Mouse (Mus musculus) hindbrain, embryonic 15.5 days (tissue): ENCODE data around the gene Garnl3. TPM values are rescaled to one million over a fixed set of nuclear protein-coding genes. Genes with fewer than 3 reads are reported as not detected.
"Not testable (repeated sequence)": the region's sequence is repeated elsewhere in the genome, so short reads cannot be mapped to it uniquely, and the experiment has no call there.

Source experiments
- ATAC-seq: fragments of 200-750 bp; cut with Nextera tagmentation; 2 replicates; pipeline ENCODE4 v1.8.0; 2017; ENCODE audit warnings: low read depth, moderate number of reproducible peaks, moderate TSS enrichment; ENCODE audit not compliant: low FRiP score
- H3K27ac ChIP-seq: fragments of 300-500 bp; sonication (generic); replicated peaks from 2 replicates; pipeline ENCODE4 v1.5.1; 2015; ENCODE audit warnings: mild to moderate bottlenecking, inconsistent platforms
- H3K27me3 ChIP-seq: fragments of 300-500 bp; sonication (generic); 2 replicates; pipeline ENCODE4 v1.6.1; 2015; ENCODE audit warnings: control low read depth, inconsistent platforms
- H3K36me3 ChIP-seq: fragments of 300-500 bp; sonication (generic); 2 replicates; pipeline ENCODE4 v1.6.1; 2015; ENCODE audit warnings: control low read depth, inconsistent platforms
- H3K4me1 ChIP-seq: fragments of 300-500 bp; sonication (generic); replicated peaks from 2 replicates; pipeline ENCODE4 v1.6.1; 2015; ENCODE audit warnings: control low read depth, inconsistent platforms
- H3K4me2 ChIP-seq: fragments of 300-500 bp; sonication (generic); 2 replicates; pipeline ENCODE4 v1.6.1; 2015; ENCODE audit warnings: moderate library complexity, mild to moderate bottlenecking, inconsistent platforms
- H3K4me3 ChIP-seq: fragments of 300-500 bp; sonication (generic); 2 replicates; pipeline ENCODE4 v1.5.1; 2015; ENCODE audit warnings: mild to moderate bottlenecking, inconsistent platforms
- H3K9ac ChIP-seq: fragments of 300-500 bp; sonication (generic); 2 replicates; pipeline ENCODE4 v1.6.1; 2015; ENCODE audit warnings: inconsistent platforms
- H3K9me3 ChIP-seq: fragments of 300-500 bp; sonication (generic); 2 replicates; pipeline ENCODE4 v1.6.1; 2016; ENCODE audit warnings: control low read depth, inconsistent platforms
- WGBS: fragments of 180-500 bp; shearing (Covaris S2); methylation state at CpG from one replicate; pipeline ENCODE4 v1.1.7; 2015; 5-methylcytosine and 5-hydroxymethylcytosine counted together
- polyA plus RNA-seq: library from polyadenylated mRNA; unstranded; fragments of >200 nt; fragmentation: Nextera tagmentation; extraction: Ambion mirVana; gene quantifications from 2 replicates; pipeline ENCODE4 v1.2.1, GENCODE M21; 2015

Garnl3 gene
- polyA plus RNA-seq, 1 experiment from 2014 or later = 56.7 TPM

DNA sequence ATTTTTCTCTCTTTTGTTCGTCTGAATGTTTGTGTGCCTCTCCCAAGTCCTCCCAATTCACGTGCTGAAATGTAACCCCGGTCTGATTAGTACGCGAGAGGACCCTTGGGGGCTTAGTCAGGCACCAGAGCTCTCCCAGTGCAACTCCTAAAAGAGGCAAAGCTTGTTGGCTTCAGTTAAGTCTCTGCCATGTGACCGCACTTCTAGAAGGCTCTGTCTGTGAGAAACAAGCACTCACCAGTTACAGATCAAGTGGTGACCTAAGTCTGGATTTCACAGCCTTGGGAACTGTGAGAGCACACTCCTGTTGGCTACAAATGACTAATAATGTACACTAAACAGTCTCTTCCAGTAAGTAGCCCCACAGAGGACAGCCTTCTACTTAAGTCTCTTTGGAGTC, 8.6 kb downstream of the Garnl3 start:
- H3K36me3 ChIP-seq = no peaks in the 10 kb centered on the region
- no peaks in the 10 kb centered on the region for H3K27me3 ChIP-seq
- H3K9ac ChIP-seq = no peak overlapping the region
- WGBS = 76% methylated on average over 6 of the region's 6 CpGs
- no peaks in the 10 kb centered on the region for H3K9me3 ChIP-seq
- H3K4me3 ChIP-seq = no peak overlapping the region
- H3K4me2 ChIP-seq = no peak overlapping the region
- H3K27ac ChIP-seq = no peak overlapping the region
- no peak for ATAC-seq
- no peaks in the 10 kb centered on the region for H3K4me1 ChIP-seq

DNA sequence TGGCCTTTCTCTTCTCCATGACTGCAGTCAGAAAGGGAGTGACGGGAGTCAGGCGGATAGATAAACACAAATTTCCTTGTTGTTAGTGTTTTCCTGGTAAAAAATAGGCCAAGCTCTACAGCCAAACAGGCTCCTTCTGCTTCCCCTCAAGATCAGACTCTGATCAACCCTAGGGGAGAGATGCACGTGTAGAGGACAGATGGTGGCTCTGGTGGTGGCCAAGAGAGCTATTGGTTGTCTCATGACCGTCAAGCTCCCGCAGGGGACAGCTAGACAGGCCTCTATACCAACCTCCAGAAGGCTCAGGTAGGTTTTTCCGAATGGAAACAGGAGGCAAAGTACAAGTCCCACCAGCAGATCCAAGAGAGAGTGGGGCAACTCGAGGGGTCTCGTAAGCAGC, 30.9 kb downstream of the Garnl3 start:
- ATAC-seq = no peak
- WGBS = 87% methylated on average over 8 of the region's 8 CpGs

DNA sequence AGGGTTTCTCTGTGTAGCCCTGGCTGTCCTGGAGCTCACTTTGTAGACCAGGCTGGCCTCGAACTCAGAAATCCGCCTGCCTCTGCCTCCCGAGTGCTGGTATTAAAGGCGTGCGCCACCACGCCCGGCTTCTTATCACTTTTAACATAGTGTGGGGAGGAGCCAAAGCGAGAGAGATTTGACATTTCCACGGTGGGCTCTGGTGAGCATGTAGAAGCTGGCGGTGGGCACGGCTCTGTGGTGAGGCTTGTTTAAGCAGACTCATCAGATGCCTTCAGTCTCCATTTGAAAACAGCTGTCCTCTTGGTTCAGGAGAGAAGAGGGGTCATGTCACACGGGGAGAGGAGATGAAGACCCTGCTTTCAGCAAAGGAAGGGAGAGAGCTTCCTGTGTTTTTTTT, 34.1 kb downstream of the Garnl3 start:
- H3K27me3 ChIP-seq, H3K4me1 ChIP-seq, H3K27ac ChIP-seq, H3K9me3 ChIP-seq, H3K9ac ChIP-seq, ATAC-seq, H3K36me3 ChIP-seq, H3K4me3 ChIP-seq, H3K4me2 ChIP-seq: not testable (repeated sequence)
- 93% methylated on average over 12 of the region's 12 CpGs for WGBS

More for the DNA sequence above, 30.9 kb downstream of the Garnl3 start:
- Histone ChIP-seq H3K9ac (no peak overlapping the region), H3K36me3 (peaks cover 8% of the 10 kb centered on the region), H3K27ac (no peak overlapping the region), H3K9me3 (no peaks in the 10 kb centered on the region), H3K27me3 (no peaks in the 10 kb centered on the region), H3K4me1 (no peaks in the 10 kb centered on the region), H3K4me2 (no peak overlapping the region), H3K4me3 (no peak overlapping the region)

DNA sequence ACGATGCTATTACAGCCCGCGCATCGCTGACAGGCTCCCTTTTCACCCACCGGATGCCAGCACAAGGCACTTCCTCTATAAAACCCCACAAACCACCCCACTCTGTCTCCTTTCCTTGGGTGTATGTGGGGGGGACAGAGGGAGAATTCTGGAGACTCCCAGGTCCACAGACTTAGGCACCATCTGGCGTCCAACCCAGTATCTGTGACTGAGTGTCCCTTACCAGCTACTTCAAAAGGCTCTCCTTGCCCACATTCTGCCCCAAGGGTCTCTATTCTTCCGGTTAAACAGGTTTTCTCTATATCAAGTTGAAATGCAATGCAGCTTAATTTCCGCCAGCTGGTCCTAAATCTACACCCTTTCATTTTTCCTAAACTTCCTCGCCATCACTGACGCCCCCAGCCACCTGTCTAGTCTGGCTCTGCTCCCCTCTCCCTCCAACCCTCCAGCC, 36.2 kb downstream of the Garnl3 start:
- Histone ChIP-seq H3K27ac (no peak overlapping the region), H3K4me2 (no peak overlapping the region), H3K27me3 (no peaks in the 10 kb centered on the region), H3K4me1 (no peaks in the 10 kb centered on the region), H3K9me3 (no peaks in the 10 kb centered on the region), H3K36me3 (no peaks in the 10 kb centered on the region), H3K9ac (no peak overlapping the region), H3K4me3 (no peak overlapping the region)
- no peak for ATAC-seq
- WGBS = 73% methylated on average over 10 of the region's 10 CpGs

DNA sequence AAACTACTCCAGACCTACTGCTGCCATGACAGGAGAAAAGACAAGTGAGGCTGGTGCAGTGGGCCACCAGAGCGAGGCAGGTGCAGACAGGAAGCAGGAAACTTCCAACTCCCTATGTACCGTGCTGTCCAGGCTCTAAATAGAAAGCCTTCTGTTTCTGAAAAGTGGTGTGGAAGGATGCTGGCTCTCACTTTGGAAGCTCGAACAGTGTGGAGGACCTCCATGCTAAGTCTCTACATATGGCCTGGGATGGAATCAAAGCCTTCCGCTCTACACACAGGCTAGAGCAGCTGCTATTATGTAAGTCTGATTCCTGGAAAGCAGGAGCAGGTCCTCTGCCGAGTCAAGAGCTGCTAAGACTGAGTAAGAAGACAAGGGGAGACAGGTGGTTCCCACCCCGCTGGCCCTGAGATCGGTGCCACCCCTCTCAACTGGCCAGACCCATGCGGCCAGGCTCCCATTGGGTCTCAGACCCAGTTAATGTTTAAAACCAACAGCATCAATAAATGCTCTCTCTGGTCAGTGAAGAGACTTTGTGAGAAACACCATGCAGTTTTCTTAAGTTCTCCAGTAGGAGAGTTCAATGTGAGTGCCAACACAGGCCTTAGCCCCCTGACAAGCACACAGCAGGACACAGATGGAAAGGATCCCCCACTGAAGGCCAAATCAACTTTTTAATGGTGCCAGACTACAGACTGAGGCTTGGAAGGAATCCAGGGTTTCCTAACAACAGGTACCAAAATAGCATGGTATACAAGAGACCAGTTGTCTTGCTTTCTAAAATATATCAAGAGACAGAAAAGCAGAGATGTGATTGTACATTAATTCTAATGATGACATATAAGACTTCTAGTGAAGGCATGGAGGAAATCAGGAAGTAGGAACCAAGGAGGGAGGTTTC, 40.6 kb downstream of the Garnl3 start:
- Histone ChIP-seq H3K4me1 (peaks cover 8% of the 10 kb centered on the region), H3K27me3 (no peaks in the 10 kb centered on the region), H3K9ac (no peak overlapping the region), H3K9me3 (no peaks in the 10 kb centered on the region), H3K36me3 (no peaks in the 10 kb centered on the region), H3K27ac (no peak overlapping the region), H3K4me3 (no peak overlapping the region), H3K4me2 (no peak overlapping the region)
- 86% methylated on average over 8 of the region's 8 CpGs for WGBS
- no peak for ATAC-seq

DNA sequence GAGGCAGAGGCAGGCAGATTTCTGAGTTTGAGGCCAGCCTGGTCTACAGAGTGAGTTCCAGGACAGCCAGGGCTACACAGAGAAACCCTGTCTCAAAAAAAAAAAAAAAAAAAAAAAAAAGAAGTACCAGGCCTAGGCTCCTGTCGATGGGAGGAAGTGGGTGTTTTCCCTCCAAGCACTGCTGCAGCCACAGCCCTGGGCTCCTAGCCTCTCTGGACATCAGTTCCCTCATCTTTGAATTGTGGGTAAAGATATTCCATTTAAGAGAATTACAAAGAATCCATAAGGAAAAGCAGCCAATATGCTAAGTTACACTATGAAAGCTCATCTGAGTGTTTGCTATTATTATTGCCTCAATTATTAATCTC, 41.4 kb downstream of the Garnl3 start:
- WGBS = 92% methylated on average over 1 of the region's 1 CpGs
- H3K4me3 ChIP-seq, H3K27ac ChIP-seq, H3K36me3 ChIP-seq, H3K27me3 ChIP-seq, H3K9me3 ChIP-seq, H3K9ac ChIP-seq, ATAC-seq, H3K4me2 ChIP-seq, H3K4me1 ChIP-seq: not testable (repeated sequence)

DNA sequence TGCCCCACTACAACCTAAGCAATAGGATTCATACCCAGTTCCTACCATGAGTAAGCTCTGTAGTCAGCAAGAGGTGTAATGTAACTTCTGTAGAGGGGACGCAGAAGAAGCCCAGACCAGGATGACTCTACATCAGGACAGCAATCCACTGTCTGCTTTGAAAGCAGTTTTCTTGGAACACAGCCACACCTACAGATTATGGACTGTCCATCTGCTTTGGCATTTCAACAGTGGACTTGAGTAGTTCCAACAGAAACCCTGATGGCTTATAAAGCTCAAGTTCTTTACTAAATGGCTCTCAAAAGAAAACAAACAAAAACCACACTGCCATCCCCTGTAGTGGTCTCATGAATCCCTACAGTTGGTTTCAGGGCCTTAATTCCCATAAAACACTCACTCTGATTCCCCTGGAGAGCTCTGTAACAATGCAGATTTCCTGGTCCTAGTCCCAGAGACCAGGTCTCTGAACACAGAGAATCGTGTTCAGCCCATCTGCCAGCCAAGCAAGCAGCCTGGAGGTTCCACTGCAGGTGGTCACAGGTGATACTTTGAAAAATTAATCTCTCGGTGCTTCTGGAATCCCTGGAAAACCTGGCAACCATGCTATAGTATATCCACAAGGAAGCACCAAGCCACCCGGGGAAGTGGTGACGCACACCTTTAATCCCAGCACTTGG, 42.0 kb downstream of the Garnl3 start:
- ATAC-seq = no peak
- Histone ChIP-seq H3K4me1 (peaks cover 8% of the 10 kb centered on the region), H3K27ac (no peak overlapping the region), H3K4me3 (no peak overlapping the region), H3K4me2 (no peak overlapping the region), H3K27me3 (no peaks in the 10 kb centered on the region), H3K36me3 (no peaks in the 10 kb centered on the region), H3K9ac (no peak overlapping the region), H3K9me3 (no peaks in the 10 kb centered on the region)
- WGBS = 76% methylated on average over 5 of the region's 5 CpGs

- H3K27me3 ChIP-seq = no peaks in the 10 kb centered on the region
- H3K4me1 ChIP-seq = peaks cover 8% of the 10 kb centered on the region
- peak overlapping the region; percentile 39 for H3K4me2 ChIP-seq
- H3K9me3 ChIP-seq = no peaks in the 10 kb centered on the region
- peak overlapping the region; percentile 1; the same call in 1 of the 2 replicates for H3K4me3 ChIP-seq
- peak overlapping the region; percentile 63 for H3K27ac ChIP-seq
- whole genome bisulfite sequencing = 68% methylated on average over 7 of the region's 7 CpGs
- no peaks in the 10 kb centered on the region for H3K36me3 ChIP-seq
- 0 out of 2 replicates have a peak, but pooled peaks have one; percentile 36 for ATAC-seq
- no peak overlapping the region for H3K9ac ChIP-seq
These were observed 44.6 kb downstream of the Garnl3 start for GRCm38 (mm10) chr2:33086671-33087363.

GRCm38 (mm10) chr2:33086016-33086596, 45.3 kb downstream of the Garnl3 start:
- Histone ChIP-seq H3K4me3 (peak overlapping the region; percentile 16), H3K9me3 (no peaks in the 10 kb centered on the region), H3K4me1 (peaks cover 8% of the 10 kb centered on the region), H3K9ac (peak overlapping the region; percentile 14; the same call in 1 of the 2 replicates), H3K36me3 (no peaks in the 10 kb centered on the region), H3K27ac (peak overlapping the region; percentile 66), H3K4me2 (peak overlapping the region; percentile 39), H3K27me3 (no peaks in the 10 kb centered on the region)
- no peak for ATAC-seq
- WGBS = 40% methylated on average over 7 of the region's 7 CpGs

GRCm38 (mm10) chr2:33084221-33084620, 47.2 kb downstream of the Garnl3 start:
- peaks cover 16% of the 10 kb centered on the region for H3K4me1 ChIP-seq
- H3K27ac ChIP-seq = no peak overlapping the region
- WGBS = 97% methylated on average over 3 of the region's 3 CpGs
- H3K9me3 ChIP-seq = no peaks in the 10 kb centered on the region
- H3K4me2 ChIP-seq = no peak overlapping the region
- no peak for ATAC-seq
- no peak overlapping the region for H3K4me3 ChIP-seq
- no peaks in the 10 kb centered on the region for H3K27me3 ChIP-seq
- H3K9ac ChIP-seq = no peak overlapping the region
- H3K36me3 ChIP-seq = no peaks in the 10 kb centered on the region

DNA sequence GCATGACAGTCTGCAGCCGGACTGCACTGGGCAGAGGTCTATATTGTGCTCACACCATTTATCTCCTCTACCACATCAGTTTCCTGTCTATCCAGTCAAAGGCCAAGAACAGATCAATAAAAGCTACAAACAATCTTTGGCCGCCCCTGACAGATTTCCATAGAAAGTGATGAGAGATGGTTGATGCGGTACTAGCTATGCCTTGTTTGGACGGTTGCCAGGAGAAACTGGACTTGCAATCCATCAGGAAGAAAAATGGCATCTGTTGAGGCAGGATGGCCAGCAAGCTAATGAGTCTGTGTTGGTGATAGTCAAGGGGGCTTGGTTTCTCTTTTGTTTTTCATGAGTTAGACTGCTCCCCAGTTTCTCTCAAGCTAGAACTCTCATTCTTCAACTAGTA, 51.3 kb downstream of the Garnl3 start:
- no peak for ATAC-seq
- Histone ChIP-seq H3K9me3 (no peaks in the 10 kb centered on the region), H3K27me3 (no peaks in the 10 kb centered on the region), H3K36me3 (no peaks in the 10 kb centered on the region), H3K9ac (no peak overlapping the region), H3K4me2 (no peak overlapping the region), H3K4me3 (no peak overlapping the region), H3K4me1 (peaks cover 10% of the 10 kb centered on the region; the same call in 1 of the 2 replicates), H3K27ac (0 out of 2 replicates have a peak overlapping the region, but pooled peaks have one; percentile 12)
- 39% methylated on average over 4 of the region's 4 CpGs for WGBS
